Mouse (Mus musculus) heart, adult 11 months (tissue): ENCODE data around the gene Hist2h2be.

Source experiments
- DNase-seq: peaks from one replicate; pipeline ENCODE4 v3.0.0; 2022

Hist2h2be gene

GRCm38 (mm10) chr3:96238954-96239793 is 18.3 kb downstream of the Hist2h2be start, which contains the start of gene Hist2h3c2:
Gene Hist2h3c2 (minus strand): TSS chr3:96239127.
- DNase-seq, result peak; percentile 99

- DNase-seq, result peak; percentile 100
Observed at GRCm38 (mm10) chr3:96239949-96240798, 19.3 kb downstream of the Hist2h2be start, which contains the start of gene Hist2h2aa2. Gene Hist2h2aa2 (minus strand): TSS chr3:96240276.

DNA sequence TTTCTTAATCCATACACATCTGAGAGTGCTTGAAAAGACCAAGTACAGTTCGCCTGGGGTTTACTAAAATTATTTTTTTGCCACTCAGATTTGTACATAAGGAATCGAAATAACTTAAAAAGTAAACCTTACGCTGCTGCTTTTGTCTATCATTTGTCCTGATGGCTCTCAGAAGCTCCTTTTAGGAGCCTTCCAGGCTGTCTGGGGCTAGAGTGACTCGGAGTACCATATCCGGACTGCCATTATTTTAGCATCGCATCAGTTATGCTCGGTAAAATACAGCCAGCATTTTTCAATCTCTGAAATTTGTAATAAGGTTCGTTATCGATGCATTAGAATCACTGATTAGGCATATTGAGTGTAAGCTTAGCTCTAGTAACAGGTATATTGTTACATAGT is 19.9 kb downstream of the Hist2h2be start:
- DNase-seq, result peak; percentile 76

GRCm38 (mm10) chr3:96243921-96244572 is 23.1 kb downstream of the Hist2h2be start:
- peak; percentile 88 for DNase-seq

GRCm38 (mm10) chr3:96245003-96245886 is 24.3 kb downstream of the Hist2h2be start, which contains the start of gene Hist2h2aa1:
Gene Hist2h2aa1 (plus strand): TSS chr3:96245497.
- peak; percentile 100 for DNase-seq

DNA sequence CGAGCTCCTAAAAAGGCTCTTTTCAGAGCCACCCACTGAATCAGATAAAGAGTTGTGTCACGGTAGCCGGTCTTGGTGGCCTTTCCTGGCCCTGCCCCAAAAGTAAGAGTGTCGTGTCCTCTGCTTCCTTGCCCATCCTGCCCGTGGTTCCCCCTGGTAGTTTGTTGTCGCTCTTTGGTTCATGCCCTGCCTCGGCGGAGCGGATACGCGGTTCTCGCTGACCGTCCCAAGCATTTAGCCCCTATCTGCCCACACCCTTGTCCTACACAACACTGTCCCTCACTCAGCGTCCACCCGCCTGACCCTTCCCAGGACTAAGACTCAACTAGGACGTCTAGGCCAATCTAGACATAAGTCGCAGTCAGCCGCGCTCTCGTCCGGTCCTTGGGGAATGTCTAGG is 25.1 kb downstream of the Hist2h2be start:
- peak; percentile 89 for DNase-seq

GRCm38 (mm10) chr3:96246427-96246856 is 25.5 kb downstream of the Hist2h2be start, which contains the start of gene Hist2h3c1:
Gene Hist2h3c1 (plus strand): TSS chr3:96246685.
- DNase-seq, result peak; percentile 94

DNA sequence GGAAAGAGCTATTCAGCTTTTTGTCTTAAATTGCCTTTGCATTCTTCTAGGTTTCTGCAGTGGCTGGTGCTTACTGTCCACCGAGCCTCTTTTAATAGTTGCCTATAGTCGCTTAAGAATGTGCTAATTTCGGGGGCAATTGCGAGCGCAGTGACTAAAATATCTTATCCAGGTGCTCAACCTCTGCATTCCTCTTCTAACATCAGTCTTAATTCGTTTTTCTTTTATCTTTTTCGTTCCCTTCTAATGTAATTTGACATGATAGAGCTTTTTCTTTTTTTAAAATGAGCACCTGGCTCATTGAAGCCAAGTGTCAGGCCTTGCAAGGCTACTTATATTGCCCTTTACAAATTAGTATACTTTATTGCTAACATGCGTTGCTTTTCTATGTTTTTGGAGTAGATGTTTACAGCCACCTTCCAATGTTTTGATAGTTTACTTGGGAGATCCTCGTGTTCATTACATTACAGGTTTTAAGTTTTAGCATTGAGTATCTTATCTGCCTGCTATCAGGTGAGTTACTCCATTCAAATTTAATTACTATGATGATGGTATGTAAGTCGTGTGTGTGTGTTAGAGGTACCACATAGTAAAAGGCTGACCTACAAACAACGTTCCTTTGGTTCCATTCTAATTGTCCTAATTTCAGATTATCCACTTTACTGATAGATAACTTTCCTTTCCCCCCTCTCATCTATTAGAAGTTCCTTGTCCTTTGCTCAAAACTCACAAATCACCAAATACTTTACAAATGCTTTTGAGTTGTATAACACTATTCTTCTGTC is 26.6 kb downstream of the Hist2h2be start:
- DNase-seq, result peak; percentile 82

GRCm38 (mm10) chr3:96248141-96249033 is 27.5 kb downstream of the Hist2h2be start:
- peak; percentile 74 for DNase-seq

DNA sequence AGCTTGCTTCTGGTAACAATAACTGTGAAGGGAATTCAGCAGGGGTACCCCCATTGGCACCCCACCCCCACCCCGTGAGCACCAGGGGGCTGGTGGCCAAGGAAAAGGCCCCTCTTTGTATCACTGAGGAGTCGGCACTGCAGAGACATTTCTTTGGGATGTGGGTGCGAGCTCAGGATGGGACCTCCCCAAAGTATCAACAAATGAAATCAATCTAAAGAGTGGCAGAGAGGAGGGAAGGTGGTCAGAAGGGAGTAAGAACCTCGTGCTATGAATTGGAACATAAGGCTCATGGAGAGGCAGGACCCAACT is 28.1 kb downstream of the Hist2h2be start:
- DNase-seq, result peak; percentile 86

DNA sequence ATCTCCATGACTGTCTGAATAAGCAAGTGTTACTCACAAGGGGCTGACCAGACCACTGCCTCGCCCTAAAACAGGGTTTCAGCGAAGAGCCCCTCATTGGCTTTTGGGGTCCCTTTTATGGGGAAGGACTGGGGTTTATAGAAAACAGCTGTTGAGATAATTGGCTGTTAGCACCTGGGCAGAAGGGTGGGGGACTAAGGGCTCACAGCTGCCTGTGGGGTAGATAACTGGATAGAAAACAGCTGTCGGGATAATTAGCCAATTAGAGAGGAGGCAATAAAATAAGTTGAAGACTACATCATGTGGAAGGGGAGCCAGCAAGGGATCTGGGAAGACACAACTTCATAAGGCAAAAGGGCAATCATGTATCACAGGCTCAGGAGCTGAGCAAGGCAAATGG is 30.0 kb downstream of the Hist2h2be start:
- DNase-seq, result peak; percentile 83

GRCm38 (mm10) chr3:96251787-96252186 is 30.9 kb downstream of the Hist2h2be start:
- DNase-seq, result peak; percentile 81

- peak; percentile 79 for DNase-seq
Observed at GRCm38 (mm10) chr3:96254683-96255355, 33.9 kb downstream of the Hist2h2be start.

DNA sequence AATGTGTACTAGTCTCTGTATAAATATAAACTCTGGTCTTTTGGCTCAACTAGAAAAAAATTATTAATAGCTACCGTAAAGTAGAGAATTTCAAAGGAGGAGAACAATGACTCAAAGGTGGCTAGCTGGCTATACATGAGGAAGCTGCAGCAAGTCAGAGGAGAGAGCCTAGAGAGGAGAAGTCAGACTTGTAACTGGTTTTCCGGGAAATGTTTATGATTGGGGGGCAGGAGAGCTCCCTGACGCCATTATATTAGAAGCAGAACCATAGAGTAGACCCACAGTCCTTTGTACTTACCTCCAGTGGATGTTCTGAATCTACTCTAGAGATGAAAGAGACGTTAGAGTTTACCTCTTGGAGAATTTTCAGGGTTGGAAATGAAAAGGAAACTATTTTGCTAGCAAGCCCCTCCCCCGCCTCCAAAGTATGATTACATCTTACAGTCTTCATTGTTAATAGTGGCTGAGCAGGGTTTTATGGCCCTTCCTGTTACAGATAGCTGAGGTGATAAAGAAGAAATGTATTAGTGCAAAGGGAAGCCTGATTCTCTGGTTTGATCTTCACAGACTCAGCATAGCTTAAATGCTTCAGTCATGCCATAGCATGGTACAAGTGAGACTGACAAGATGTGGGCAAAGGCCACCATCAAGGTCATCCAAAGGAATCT is 35.1 kb downstream of the Hist2h2be start:
- no peak for DNase-seq

DNA sequence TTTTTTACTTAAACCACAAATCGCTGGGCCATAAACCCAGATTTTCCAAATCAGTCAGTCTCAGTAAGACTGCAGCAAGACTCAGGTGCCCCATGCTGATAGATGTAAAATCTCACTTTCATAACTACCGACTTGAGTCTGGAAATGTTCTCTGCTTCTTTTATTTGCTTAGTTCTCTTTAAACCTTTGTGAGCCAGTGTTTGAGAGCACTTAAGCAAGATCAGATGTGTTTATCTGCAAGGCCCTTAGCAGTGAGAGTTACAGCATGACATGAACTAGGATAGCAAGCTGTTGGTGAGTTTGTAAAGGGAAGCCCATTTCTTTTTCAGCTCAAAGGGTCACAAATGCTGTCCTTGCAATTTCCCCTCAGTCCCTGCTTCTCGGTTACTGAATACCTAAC is 36.3 kb downstream of the Hist2h2be start:
- no peak for DNase-seq

DNA sequence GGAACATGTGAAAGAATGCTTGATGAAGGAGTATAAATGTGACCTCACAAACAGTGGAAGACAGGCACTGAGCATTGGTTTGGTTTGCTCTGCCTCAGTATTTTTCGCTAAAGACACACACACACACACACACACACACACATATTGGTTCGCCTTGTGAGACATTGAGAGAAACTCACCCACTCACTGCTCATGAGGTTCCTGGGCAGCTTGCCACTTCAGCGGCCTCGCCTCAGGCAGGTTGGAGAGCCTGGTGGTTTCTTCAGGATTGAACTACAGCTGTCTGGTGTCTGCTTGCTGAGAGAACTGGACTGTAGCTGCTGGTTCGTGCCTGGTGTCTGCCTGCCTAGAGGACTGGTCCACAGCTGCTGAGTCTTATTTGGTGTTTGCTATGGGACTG is 39.3 kb downstream of the Hist2h2be start:
- DNase-seq, result peak; percentile 91

- DNase-seq, result no peak
Observed at GRCm38 (mm10) chr3:96261623-96262022, 40.7 kb downstream of the Hist2h2be start.

DNA sequence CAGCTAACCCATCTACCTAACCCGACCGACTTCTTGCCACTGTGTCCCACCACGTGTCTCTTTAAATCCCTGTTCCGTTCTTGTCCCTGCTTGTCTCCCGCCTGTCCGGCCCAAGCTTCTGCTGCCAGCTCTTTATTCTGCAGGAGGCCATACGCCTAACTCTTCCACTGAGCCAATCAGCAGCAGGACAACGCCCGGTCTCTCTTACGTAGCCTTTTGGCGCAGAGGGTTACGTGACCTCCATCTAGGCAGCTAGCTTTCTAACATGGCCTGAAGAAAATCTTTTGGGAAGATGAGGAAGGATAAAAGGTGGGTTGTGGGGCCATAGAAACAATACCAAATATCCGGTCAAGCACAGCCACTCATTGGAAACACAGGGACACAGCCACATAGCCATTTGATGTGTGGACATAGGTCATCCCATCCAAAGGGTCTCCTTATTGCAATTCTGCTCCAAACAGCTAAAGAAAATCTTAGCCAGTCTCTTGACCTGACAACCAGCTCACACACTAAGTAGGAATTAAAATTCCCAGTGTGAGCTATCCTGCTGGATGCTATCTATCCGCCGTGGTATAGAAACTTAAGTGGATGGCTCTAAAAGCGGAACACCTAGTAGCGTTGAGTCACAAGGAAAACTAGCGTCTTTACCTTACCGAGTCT is 41.4 kb downstream of the Hist2h2be start:
- peak; percentile 100 for DNase-seq
